Mouse (Mus musculus) MEL (cell line): Measurements from ENCODE around the gene Tmem198. TPM values are rescaled to one million over a fixed set of nuclear protein-coding genes. Genes with fewer than 3 reads are reported as not detected.
A peak's percentile ranks its signal among the peaks of the same experiment; 100 is the strongest.

Experiments
- DNase-seq: peaks from one replicate; pipeline ENCODE4 v3.0.0; 2011; ENCODE audit warnings: low read depth, low spot score
- H3K27ac ChIP-seq: 2 replicates; pipeline ENCODE4 v1.5.1; 2012; ENCODE audit warnings: low read depth, mild to moderate bottlenecking, control low read depth, low read length, moderate library complexity; ENCODE audit not compliant: control insufficient read depth
- H3K27me3 ChIP-seq, 2 experiments: fragments of 150-350 bp in 1 of 2; sonication (generic) in 1 of 2; 2 replicates each; pipeline ENCODE4 v1.6.1; 2012; ENCODE audit warnings: low read length in 2 of 2, mild to moderate bottlenecking in 2 of 2, improper control_type of control experiment in 1 of 2, moderate library complexity in 1 of 2; ENCODE audit not compliant: insufficient read depth in 2 of 2, control insufficient read depth in 1 of 2
- H3K36me3 ChIP-seq, 2 experiments: 2 replicates each; pipeline ENCODE4 v1.6.1; 2012 to 2014; ENCODE audit warnings: low read length in 2 of 2, improper control_type of control experiment in 1 of 2, inconsistent platforms in 1 of 2, mild to moderate bottlenecking in 1 of 2; ENCODE audit not compliant: insufficient read depth in 2 of 2, control insufficient read depth in 1 of 2
- H3K4me1 ChIP-seq, 2 experiments: fragments of 150-350 bp in 1 of 2; sonication (generic) in 1 of 2; 2 replicates each; pipeline ENCODE4 v1.6.1; 2012; ENCODE audit warnings: low read length in 2 of 2, improper control_type of control experiment in 1 of 2, mild to moderate bottlenecking in 1 of 2; ENCODE audit not compliant: insufficient read depth in 2 of 2, control insufficient read depth in 1 of 2
- H3K4me3 ChIP-seq, 2 experiments: fragments of 150-350 bp in 1 of 2; sonication (generic) in 1 of 2; 2 replicates each; pipeline ENCODE4 v1.5.1; 2012; ENCODE audit warnings: low read depth in 2 of 2, low read length in 2 of 2, mild to moderate bottlenecking in 2 of 2, moderate library complexity in 2 of 2, control low read depth in 1 of 2, improper control_type of control experiment in 1 of 2; ENCODE audit not compliant: control insufficient read depth in 1 of 2, insufficient read depth in 1 of 2
- H3K79me2 ChIP-seq: 2 replicates; pipeline ENCODE4 v1.6.1; 2012; ENCODE audit warnings: mild to moderate bottlenecking, low read length, moderate library complexity; ENCODE audit not compliant: control insufficient read depth, poor library complexity, insufficient read depth
- H3K9ac ChIP-seq: 2 replicates; pipeline ENCODE4 v1.6.1; 2012; ENCODE audit warnings: low read depth, mild to moderate bottlenecking, control low read depth, low read length, moderate library complexity; ENCODE audit not compliant: control insufficient read depth, poor library complexity, severe bottlenecking
- H3K9me3 ChIP-seq: fragments of 150-350 bp; sonication (generic); replicated peaks from 2 replicates; pipeline ENCODE4 v1.6.1; 2012; ENCODE audit warnings: mild to moderate bottlenecking, low read length, improper control_type of control experiment, moderate library complexity; ENCODE audit not compliant: insufficient read depth
- BHLHE40 ChIP-seq: IDR thresholded peaks from 2 replicates; pipeline ENCODE4 v1.6.1; 2012; ENCODE audit warnings: low read depth, mild to moderate bottlenecking, inconsistent platforms, low read length, improper control_type of control experiment, borderline replicate concordance
- CHD2 ChIP-seq: IDR thresholded peaks from 2 replicates; pipeline ENCODE4 v1.6.1; 2011; ENCODE audit warnings: low read length, improper control_type of control experiment
- CTCF ChIP-seq, 3 experiments: IDR thresholded peaks in 2 of 3; conservative IDR thresholded peaks in 1 of 3; 2 replicates each; pipeline ENCODE4 v1.5.1; 2011 to 2012; ENCODE audit warnings: low read length in 3 of 3, low read depth in 2 of 3, mild to moderate bottlenecking in 2 of 3, improper control_type of control experiment in 1 of 3, inconsistent platforms in 1 of 3, mixed read lengths in 1 of 3, moderate library complexity in 1 of 3; ENCODE audit not compliant: control insufficient read depth in 1 of 3, insufficient read depth in 1 of 3, poor library complexity in 1 of 3, severe bottlenecking in 1 of 3
- ELF1 ChIP-seq: IDR thresholded peaks from 2 replicates; pipeline ENCODE4 v1.6.1; 2014; ENCODE audit warnings: low read depth, mild to moderate bottlenecking, inconsistent platforms, low read length, improper control_type of control experiment, moderate library complexity
- EP300 ChIP-seq, 2 experiments: IDR thresholded peaks; 2 replicates each; pipeline ENCODE4 v1.6.1; 2011; ENCODE audit warnings: improper control_type of control experiment in 2 of 2, low read length in 2 of 2, low read depth in 1 of 2, mild to moderate bottlenecking in 1 of 2
- ETS1 ChIP-seq: IDR thresholded peaks from 2 replicates; pipeline ENCODE4 v1.6.1; 2012; ENCODE audit warnings: low read depth, mild to moderate bottlenecking, inconsistent platforms, low read length, improper control_type of control experiment, moderate library complexity
- GABPA ChIP-seq: IDR thresholded peaks from 2 replicates; pipeline ENCODE4 v1.6.1; 2012; ENCODE audit warnings: low read depth, mild to moderate bottlenecking, inconsistent platforms, low read length, improper control_type of control experiment, moderate library complexity
- GATA1 ChIP-seq: IDR thresholded peaks from 2 replicates; pipeline ENCODE4 v1.6.1; 2011; ENCODE audit warnings: low read depth, low read length, improper control_type of control experiment
- HCFC1 ChIP-seq: IDR thresholded peaks from 2 replicates; pipeline ENCODE4 v1.6.1; 2012; ENCODE audit warnings: low read depth, mild to moderate bottlenecking, inconsistent platforms, low read length, improper control_type of control experiment, moderate library complexity
- MAFK ChIP-seq: IDR thresholded peaks from 2 replicates; pipeline ENCODE4 v1.6.1; 2011; ENCODE audit warnings: low read depth, mild to moderate bottlenecking, low read length, improper control_type of control experiment, borderline replicate concordance
- MAX ChIP-seq: IDR thresholded peaks from 2 replicates; pipeline ENCODE4 v1.6.1; 2011; ENCODE audit warnings: low read length, improper control_type of control experiment
- MAZ ChIP-seq: IDR thresholded peaks from 2 replicates; pipeline ENCODE4 v1.6.1; 2012; ENCODE audit warnings: low read depth, mild to moderate bottlenecking, inconsistent platforms, low read length, improper control_type of control experiment
- MEF2A ChIP-seq: IDR thresholded peaks from 2 replicates; pipeline ENCODE4 v1.6.1; 2014; ENCODE audit warnings: low read depth, mild to moderate bottlenecking, inconsistent platforms, low read length, improper control_type of control experiment; ENCODE audit not compliant: poor library complexity, insufficient replicate concordance, severe bottlenecking; ENCODE audit errors: extremely low read depth
- MXI1 ChIP-seq: IDR thresholded peaks from 2 replicates; pipeline ENCODE4 v1.6.1; 2011; ENCODE audit warnings: mild to moderate bottlenecking, low read depth, low read length, improper control_type of control experiment
- MYB ChIP-seq: IDR thresholded peaks from 2 replicates; pipeline ENCODE4 v1.6.1; 2011; ENCODE audit warnings: mild to moderate bottlenecking, low read depth, low read length, improper control_type of control experiment
- MYC ChIP-seq: IDR thresholded peaks from 2 replicates; pipeline ENCODE4 v1.6.1; 2011; ENCODE audit warnings: low read depth, mild to moderate bottlenecking, low read length, improper control_type of control experiment, moderate library complexity
- NRF1 ChIP-seq: IDR thresholded peaks from 2 replicates; pipeline ENCODE4 v1.6.1; 2014; ENCODE audit warnings: low read depth, mild to moderate bottlenecking, inconsistent platforms, low read length, improper control_type of control experiment, moderate library complexity; ENCODE audit not compliant: poor library complexity, insufficient read depth, severe bottlenecking
- POLR2A ChIP-seq, 2 experiments: IDR thresholded peaks; 2 replicates each; pipeline ENCODE4 v1.6.1; 2011 to 2012; ENCODE audit warnings: low read length in 2 of 2, mild to moderate bottlenecking in 2 of 2, control low read depth in 1 of 2, improper control_type of control experiment in 1 of 2, low read depth in 1 of 2, moderate library complexity in 1 of 2; ENCODE audit not compliant: control insufficient read depth in 1 of 2, insufficient read depth in 1 of 2, poor library complexity in 1 of 2
- POLR2AphosphoS2 ChIP-seq: IDR thresholded peaks from 2 replicates; pipeline ENCODE4 v1.6.1; 2011; ENCODE audit warnings: low read length, improper control_type of control experiment
- RAD21 ChIP-seq: IDR thresholded peaks from 2 replicates; pipeline ENCODE4 v1.6.1; 2011; ENCODE audit warnings: mild to moderate bottlenecking, low read depth, low read length, improper control_type of control experiment
- RCOR1 ChIP-seq: IDR thresholded peaks from 2 replicates; pipeline ENCODE4 v1.6.1; 2012; ENCODE audit warnings: low read depth, mild to moderate bottlenecking, inconsistent platforms, low read length, improper control_type of control experiment
- SIN3A ChIP-seq: IDR thresholded peaks from 2 replicates; pipeline ENCODE4 v1.6.1; 2012; ENCODE audit warnings: low read length, improper control_type of control experiment, inconsistent platforms
- TAL1 ChIP-seq: IDR thresholded peaks from 2 replicates; pipeline ENCODE4 v1.6.1; 2012; ENCODE audit warnings: mild to moderate bottlenecking, inconsistent platforms, low read length, moderate library complexity, mixed read lengths
- TBP ChIP-seq: IDR thresholded peaks from 2 replicates; pipeline ENCODE4 v1.8.0; 2011; ENCODE audit warnings: low read depth, low read length, improper control_type of control experiment
- TCF12 ChIP-seq: IDR thresholded peaks from 2 replicates; pipeline ENCODE4 v1.6.1; 2014; ENCODE audit warnings: low read depth, mild to moderate bottlenecking, inconsistent platforms, low read length, improper control_type of control experiment, moderate library complexity
- UBTF ChIP-seq: IDR thresholded peaks from 2 replicates; pipeline ENCODE4 v1.6.1; 2012; ENCODE audit warnings: low read depth, mild to moderate bottlenecking, inconsistent platforms, low read length, improper control_type of control experiment, moderate library complexity, borderline replicate concordance; ENCODE audit not compliant: insufficient read depth
- USF1 ChIP-seq: IDR thresholded peaks from 2 replicates; pipeline ENCODE4 v1.6.1; 2014; ENCODE audit warnings: low read depth, mild to moderate bottlenecking, inconsistent platforms, low read length, improper control_type of control experiment, moderate library complexity
- USF2 ChIP-seq, 2 experiments: IDR thresholded peaks; 2 replicates each; pipeline ENCODE4 v1.6.1; 2011 to 2012; ENCODE audit warnings: improper control_type of control experiment in 2 of 2, low read length in 2 of 2, borderline replicate concordance in 1 of 2, inconsistent platforms in 1 of 2, low read depth in 1 of 2, mild to moderate bottlenecking in 1 of 2; ENCODE audit not compliant: insufficient read depth in 1 of 2
- ZKSCAN1 ChIP-seq: IDR thresholded peaks from 2 replicates; pipeline ENCODE4 v1.6.1; 2012; ENCODE audit warnings: low read depth, mild to moderate bottlenecking, inconsistent platforms, low read length, improper control_type of control experiment, moderate library complexity
- ZMIZ1 ChIP-seq: IDR thresholded peaks from 2 replicates; pipeline ENCODE4 v1.6.1; 2012; ENCODE audit warnings: low read depth, mild to moderate bottlenecking, inconsistent platforms, low read length, improper control_type of control experiment, moderate library complexity
- ZNF384 ChIP-seq: IDR thresholded peaks from 2 replicates; pipeline ENCODE4 v1.6.1; 2012; ENCODE audit warnings: low read depth, mild to moderate bottlenecking, inconsistent platforms, low read length, improper control_type of control experiment
- polyA plus RNA-seq, 2 experiments: library from polyadenylated mRNA; stranded (reverse) in 1 of 2; unstranded in 1 of 2; fragments of >175 nt in 1 of 2; fragments of >200 nt in 1 of 2; gene quantifications; 2 replicates each; pipeline versions ENCODE4 v1.2.1 to v1.2.4; 2012; ENCODE audit warnings: low replicate concordance in 2 of 2, low read depth in 1 of 2; ENCODE audit not compliant: insufficient read length in 2 of 2, insufficient read depth in 1 of 2, missing spikeins in 1 of 2
- total RNA-seq: library from RNA; depleted of rRNA; stranded (reverse); fragments of 300-350 nt; gene quantifications from 2 replicates; pipeline ENCODE4 v1.2.3, GENCODE M21; 2012

Gene Tmem198
- total and polyA plus RNA-seq, 3 experiments, result 0.65 to 1.4 TPM; not detected in 1

DNA sequence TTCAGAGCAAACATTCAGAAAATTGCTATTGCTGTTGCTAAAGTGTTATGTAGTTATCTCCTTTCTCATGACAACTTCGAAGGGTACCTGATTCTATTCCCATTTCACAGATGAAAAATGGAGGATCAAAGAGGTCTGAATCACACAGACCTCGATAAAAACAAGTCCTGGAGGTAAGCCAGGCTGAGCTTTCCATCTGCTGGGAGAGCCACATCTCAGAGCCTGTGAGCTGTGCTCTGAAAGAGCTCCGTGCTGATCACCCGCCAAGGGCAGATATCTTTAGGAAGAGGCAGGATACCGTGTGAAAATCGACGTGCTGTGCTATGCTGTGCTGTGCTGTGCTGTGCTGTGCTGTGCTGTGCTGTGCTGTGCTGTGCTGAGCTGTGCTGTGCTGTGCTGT lies 19.0 kb upstream of the Tmem198 start:
- Histone ChIP-seq H3K9ac (no peak overlapping the region), H3K27me3 (no peaks in the 10 kb centered on the region), H3K4me3 (no peak overlapping the region), H3K4me1 (peaks cover 11 to 29% of the 10 kb centered on the region in 2 experiments), H3K9me3 (no peaks in the 10 kb centered on the region), H3K79me2 (no peaks in the 10 kb centered on the region), H3K27ac (no peak overlapping the region), H3K36me3 (peaks cover 0 to 19% of the 10 kb centered on the region in 2 experiments; a peak in 2 of 4 replicates)
- TF ChIP-seq MAX (no peak), ELF1 (no peak), MAZ (no peak), TBP (no peak), TAL1 (no peak), POLR2AphosphoS2 (no peak), ZNF384 (no peak), UBTF (no peak), MAFK (no peak)
- no peak for DNase-seq

GRCm38 (mm10) chr1:75462636-75463035 lies 16.7 kb upstream of the Tmem198 start:
- Histone ChIP-seq H3K36me3 (peaks cover 0 to 19% of the 10 kb centered on the region in 2 experiments; a peak in 2 of 4 replicates), H3K4me1 (peaks cover 13 to 27% of the 10 kb centered on the region in 2 experiments), H3K9me3 (no peaks in the 10 kb centered on the region), H3K9ac (no peak overlapping the region)
- TF ChIP-seq RAD21 (no peak), MAZ (no peak), EP300 (IDR thresholded peaks at IDR 0.05; ENCODE audit: low read depth in 1 of 2, low read length in 2 of 2) (peak; percentile 52 to 70; a peak in 3 of 4 replicates), RCOR1 (peak; percentile 64), ZKSCAN1 (no peak), GABPA (no peak), MYB (no peak), NRF1 (no peak), ZMIZ1 (no peak), MEF2A (no peak), CTCF (IDR thresholded peaks at IDR 0.05 in 2 of 3, conservative IDR thresholded peaks at IDR 0.05 in 1 of 3; ENCODE audit: control insufficient read depth in 1 of 3, insufficient read depth in 1 of 3, low read depth in 2 of 3, low read length in 3 of 3, poor library complexity in 1 of 3, severe bottlenecking in 1 of 3) (no peak), GATA1 (peak; percentile 71), TAL1 (peak; percentile 58), POLR2A (IDR thresholded peaks at IDR 0.05; ENCODE audit: control insufficient read depth in 1 of 2, insufficient read depth in 1 of 2, low read depth in 1 of 2, low read length in 2 of 2, poor library complexity in 1 of 2) (no peak), TCF12 (peak; percentile 77), HCFC1 (no peak), TBP (no peak), ETS1 (peak; percentile 61), SIN3A (no peak), MAFK (no peak), USF1 (no peak), MXI1 (no peak), USF2 (IDR thresholded peaks at IDR 0.05; ENCODE audit: borderline replicate concordance in 1 of 2, insufficient read depth in 1 of 2, low read depth in 1 of 2, low read length in 2 of 2) (no peak), ZNF384 (no peak), MYC (no peak), CHD2 (no peak), BHLHE40 (no peak)
- TF ChIP-seq, all 39 proteins: peak for 6
- no peak overlapping the region for H3K4me3 ChIP-seq
- H3K27me3 ChIP-seq, result no peaks in the 10 kb centered on the region
- peak; percentile 78 for DNase-seq
- no peaks in the 10 kb centered on the region for H3K79me2 ChIP-seq
- H3K27ac ChIP-seq, result peak overlapping the region; percentile 44
